Mouse (Mus musculus) G1E (cell line): Measurements from ENCODE around the gene Esr2. TPM values are rescaled to one million over a fixed set of nuclear protein-coding genes. Genes with fewer than 3 reads are reported as not detected.
A peak's percentile ranks its signal among the peaks of the same experiment; 100 is the strongest.

Source experiments
- ATAC-seq: 2 replicates; pipeline ENCODE4 v1.8.0; 2016; ENCODE audit warnings: mild to moderate bottlenecking; ENCODE audit not compliant: insufficient number of reproducible peaks, poor library complexity, low FRiP score, severe bottlenecking; ENCODE audit errors: extremely low read depth
- DNase-seq: peaks from one replicate; pipeline ENCODE4 v3.0.0; 2012; ENCODE audit warnings: low spot score
- H3K27me3 ChIP-seq: 2 replicates; pipeline ENCODE4 v1.6.1; 2012; ENCODE audit warnings: mild to moderate bottlenecking, low read length, inconsistent platforms; ENCODE audit not compliant: insufficient read depth
- H3K36me3 ChIP-seq: replicated peaks from 2 replicates; pipeline ENCODE3; 2012; ENCODE audit warnings: mild to moderate bottlenecking, inconsistent platforms
- H3K4me1 ChIP-seq: 2 replicates; pipeline ENCODE4 v1.6.1; 2012; ENCODE audit warnings: low read depth, low read length, inconsistent platforms, mixed read lengths; ENCODE audit not compliant: insufficient read depth
- H3K4me3 ChIP-seq: 2 replicates; pipeline ENCODE4 v1.5.1; 2012; ENCODE audit warnings: low read depth, mild to moderate bottlenecking, inconsistent platforms, low read length, moderate library complexity, mixed read lengths
- H3K9me3 ChIP-seq: replicated peaks from 2 replicates; pipeline ENCODE4 v1.6.1; 2012; ENCODE audit warnings: inconsistent platforms
- CTCF ChIP-seq: IDR thresholded peaks from 2 replicates; pipeline ENCODE4 v1.5.1; 2012; ENCODE audit warnings: low read depth, low read length, inconsistent platforms, mixed read lengths
- GATA1 ChIP-seq: IDR thresholded peaks from 2 replicates; pipeline ENCODE4 v1.6.1; 2012; ENCODE audit warnings: borderline replicate concordance, low read length, inconsistent platforms, mixed read lengths
- GATA2 ChIP-seq: IDR thresholded peaks from 2 replicates; pipeline ENCODE4 v1.6.1; 2012; ENCODE audit warnings: low read depth, low read length, inconsistent platforms, borderline replicate concordance
- POLR2AphosphoS5 ChIP-seq: IDR thresholded peaks from 2 replicates; pipeline ENCODE4 v1.6.1; 2012; ENCODE audit warnings: low read depth, low read length, inconsistent platforms; ENCODE audit not compliant: insufficient replicate concordance
- TAL1 ChIP-seq: conservative IDR thresholded peaks from 2 replicates; pipeline ENCODE4 v1.6.1; 2012; ENCODE audit warnings: low read depth, low read length, inconsistent platforms, mixed read lengths
- polyA plus RNA-seq: library from polyadenylated mRNA; stranded (reverse); fragments of >175 nt; gene quantifications from 2 replicates; pipeline ENCODE4 v1.2.3, GENCODE M21; 2012
- total RNA-seq, 2 experiments: library from RNA; stranded (forward) in 1 of 2; stranded (reverse) in 1 of 2; fragments of 200-1000 nt in 1 of 2; fragments of >200 nt in 1 of 2; fragmentation: Nextera tagmentation in 1 of 2; gene quantifications; 2 replicates each; pipeline ENCODE4 v1.2.3; 2014 to 2017

The Esr2 gene
- total and polyA plus RNA-seq, 3 experiments = 0.05 TPM; not detected in 2

DNA sequence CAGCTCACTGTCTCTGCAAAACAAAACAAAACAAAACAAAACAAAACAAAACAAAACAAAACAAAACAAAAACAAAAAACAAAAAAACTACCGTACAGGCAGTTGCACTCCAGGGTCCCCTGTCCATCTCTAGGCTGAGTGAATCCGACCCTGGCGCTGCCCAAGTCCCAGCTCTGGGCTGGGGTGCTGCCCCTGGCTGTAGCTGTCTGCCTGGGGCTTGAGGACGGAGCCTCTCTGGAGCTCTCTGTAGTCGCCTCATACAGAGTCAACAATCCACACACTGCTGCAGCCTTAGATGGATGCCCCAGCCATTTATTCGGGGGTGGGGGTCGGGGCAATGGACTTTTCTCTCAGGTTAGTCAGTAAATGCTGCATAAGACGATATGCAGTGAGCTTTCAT lies 20.0 kb upstream of the Esr2 start:
- peaks cover 8% of the 10 kb centered on the region; the same call in 1 of the 2 replicates for H3K27me3 ChIP-seq
- no peaks in the 10 kb centered on the region for H3K36me3 ChIP-seq
- H3K9me3 ChIP-seq = no peaks in the 10 kb centered on the region
- TF ChIP-seq POLR2AphosphoS5 = no peak
- TF ChIP-seq TAL1 = no peak
- no peak for TF ChIP-seq CTCF
- TF ChIP-seq GATA1 = no peak
- no peak for TF ChIP-seq GATA2
- no peak overlapping the region; the same call in 1 of the 2 replicates for H3K4me3 ChIP-seq
- peaks cover 36% of the 10 kb centered on the region for H3K4me1 ChIP-seq
- ATAC-seq = no peak
- no peak for DNase-seq

DNA sequence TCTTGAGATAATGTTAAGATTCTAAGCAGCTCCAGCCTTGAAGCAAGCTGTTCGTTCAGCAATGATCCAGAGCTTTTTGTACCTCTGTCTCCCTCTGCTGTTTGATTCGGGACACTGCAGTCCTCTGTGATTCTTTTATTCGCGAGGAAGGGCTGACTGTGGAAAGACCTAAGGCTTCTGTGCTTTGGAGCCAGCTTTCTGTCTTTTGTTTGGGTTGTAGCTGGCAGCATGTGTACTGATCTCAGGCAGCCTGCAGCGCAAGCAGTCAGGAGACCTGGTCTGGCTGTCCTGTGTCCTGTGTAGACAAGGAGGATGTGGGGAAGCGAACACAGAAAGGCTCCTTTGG lies 19.6 kb upstream of the Esr2 start:
- peak; percentile 36 for ATAC-seq
- no peaks in the 10 kb centered on the region for H3K9me3 ChIP-seq
- peaks cover 36% of the 10 kb centered on the region for H3K4me1 ChIP-seq
- no peaks in the 10 kb centered on the region for H3K36me3 ChIP-seq
- DNase-seq = peak; percentile 85
- TF ChIP-seq TAL1 (no peak), CTCF (peak; percentile 88)
- no peak overlapping the region; the same call in 1 of the 2 replicates for H3K4me3 ChIP-seq
- H3K27me3 ChIP-seq = peaks cover 8% of the 10 kb centered on the region; the same call in 1 of the 2 replicates

DNA sequence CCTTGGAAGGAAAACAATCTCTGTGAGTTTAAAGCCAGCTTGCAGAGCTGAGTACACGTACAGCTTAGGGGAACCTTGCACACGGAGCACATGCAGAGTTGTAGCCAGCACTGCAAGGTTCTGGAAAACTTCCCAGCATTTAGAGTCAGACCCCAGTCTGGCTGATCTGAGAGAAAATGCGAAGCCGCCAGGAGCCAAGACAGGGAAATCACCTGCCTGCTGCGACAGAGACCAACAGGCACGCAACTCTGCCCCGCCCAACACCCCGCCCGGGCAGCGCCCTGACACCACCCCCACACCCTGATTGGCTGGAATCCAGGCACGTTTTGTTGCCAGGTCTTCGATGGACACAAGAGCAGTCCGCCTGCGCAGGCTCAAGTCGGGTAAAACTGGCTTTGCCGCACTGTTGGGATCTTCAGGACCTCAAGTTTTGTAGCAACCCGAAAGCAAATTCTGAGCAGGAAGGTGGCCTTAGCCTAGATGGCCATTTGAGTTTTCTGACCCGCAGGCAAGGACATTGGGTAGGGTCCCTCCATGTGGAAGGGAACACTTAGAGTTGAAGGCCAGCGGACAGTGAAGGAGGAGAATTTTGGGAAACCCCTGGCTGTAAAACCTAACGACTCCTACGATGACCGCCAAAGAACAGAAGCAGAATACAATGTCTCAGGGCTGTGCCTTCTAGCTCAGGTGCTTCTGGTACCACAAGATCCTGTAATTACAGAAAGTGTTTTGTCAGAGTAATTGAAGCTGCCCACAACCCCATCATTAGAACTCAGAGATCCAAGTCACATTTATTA lies 19.1 kb upstream of the Esr2 start:
- Histone ChIP-seq H3K36me3 (no peaks in the 10 kb centered on the region), H3K4me1 (peaks cover 36% of the 10 kb centered on the region), H3K9me3 (no peaks in the 10 kb centered on the region), H3K4me3 (peak overlapping the region; percentile 64; the same call in 1 of the 2 replicates), H3K27me3 (peaks cover 8% of the 10 kb centered on the region; the same call in 1 of the 2 replicates)
- DNase-seq = peak; percentile 96
- ATAC-seq = peak; percentile 94
- TF ChIP-seq POLR2AphosphoS5 (no peak), CTCF (no peak), GATA1 (no peak)

GRCm38 (mm10) chr12:76194526-76194925 lies 17.5 kb upstream of the Esr2 start:
- peaks cover 6% of the 10 kb centered on the region for H3K9me3 ChIP-seq
- no peak overlapping the region for H3K4me3 ChIP-seq
- TF ChIP-seq POLR2AphosphoS5 (no peak), TAL1 (no peak), GATA1 (no peak), GATA2 (no peak), CTCF (no peak)
- no peak for DNase-seq
- H3K27me3 ChIP-seq = peaks cover 8% of the 10 kb centered on the region; the same call in 1 of the 2 replicates
- no peaks in the 10 kb centered on the region for H3K36me3 ChIP-seq
- ATAC-seq = no peak
- H3K4me1 ChIP-seq = peaks cover 31% of the 10 kb centered on the region

DNA sequence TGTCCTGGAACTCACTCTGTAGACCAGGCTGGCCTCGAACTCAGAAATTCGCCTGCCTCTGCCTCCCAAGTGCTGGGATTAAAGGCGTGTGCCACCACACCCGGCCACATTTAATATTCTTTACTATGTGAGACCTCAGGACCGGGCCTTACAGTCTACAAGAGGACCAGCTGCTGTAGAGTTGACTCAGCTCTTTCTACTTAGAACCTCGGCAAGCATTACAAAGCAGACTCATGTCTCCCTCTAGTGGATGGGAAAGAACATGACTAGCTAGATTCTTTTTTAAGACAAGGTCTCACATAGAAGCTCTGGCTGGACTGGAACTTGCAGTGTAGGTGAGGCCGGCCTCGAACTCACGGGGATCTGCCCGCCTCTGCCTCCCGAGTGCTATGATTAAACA lies 13.9 kb upstream of the Esr2 start:
- no peak for TF ChIP-seq GATA1
- peak; percentile 34; the same call in 1 of the 2 replicates for TF ChIP-seq CTCF
- Histone ChIP-seq H3K9me3 (peaks cover 6% of the 10 kb centered on the region), H3K4me1 (peaks cover 19% of the 10 kb centered on the region), H3K36me3 (no peaks in the 10 kb centered on the region), H3K27me3 (peaks cover 10% of the 10 kb centered on the region), H3K4me3 (no peak overlapping the region)
- ATAC-seq (peak; percentile 52; the same call in 1 of the 2 replicates), DNase-seq (peak; percentile 59)

- peaks cover 6% of the 10 kb centered on the region for H3K9me3 ChIP-seq
- TF ChIP-seq GATA2 (no peak), CTCF (no peak), GATA1 (no peak), TAL1 (no peak), POLR2AphosphoS5 (no peak)
- no peak for DNase-seq
- ATAC-seq = no peak
- H3K36me3 ChIP-seq = no peaks in the 10 kb centered on the region
- H3K27me3 ChIP-seq = peaks cover 14% of the 10 kb centered on the region
- peaks cover 8% of the 10 kb centered on the region for H3K4me1 ChIP-seq
- no peak overlapping the region for H3K4me3 ChIP-seq
Measured at GRCm38 (mm10) chr12:76187849-76188248, 10.8 kb upstream of the Esr2 start.

GRCm38 (mm10) chr12:76186473-76186872 lies 9.4 kb upstream of the Esr2 start:
- H3K9me3 ChIP-seq = peaks cover 6% of the 10 kb centered on the region
- H3K4me3 ChIP-seq = no peak overlapping the region
- no peaks in the 10 kb centered on the region for H3K36me3 ChIP-seq

More at GRCm38 (mm10) chr12:76186473-76186872, 9.4 kb upstream of the Esr2 start:
- TF ChIP-seq GATA1 (no peak), GATA2 (no peak), POLR2AphosphoS5 (no peak), TAL1 (no peak), CTCF (no peak)
- H3K27me3 ChIP-seq = peaks cover 24% of the 10 kb centered on the region
- DNase-seq (no peak), ATAC-seq (no peak)
- peaks cover 8% of the 10 kb centered on the region; the same call in 1 of the 2 replicates for H3K4me1 ChIP-seq
